Mouse (Mus musculus) G1E-ER4 (cell line): Measurements from ENCODE around the gene Cog5. TPM values are rescaled to one million over a fixed set of nuclear protein-coding genes. Genes with fewer than 3 reads are reported as not detected.

Source experiments
- GATA1 ChIP-seq: IDR thresholded peaks from one replicate; pipeline ENCODE4 v1.8.0; 2012; ENCODE audit warnings: low read length, inconsistent platforms
- polyA plus RNA-seq: library from polyadenylated mRNA; stranded (reverse); fragments of >175 nt; gene quantifications from 2 replicates; pipeline ENCODE4 v1.2.3, GENCODE M21; 2012

The Cog5 gene
- polyA plus RNA-seq, 1 experiment, result 1.7 TPM

- no peak for TF ChIP-seq GATA1
These were observed 238.1 kb downstream of the Cog5 start for GRCm38 (mm10) chr12:31892771-31893170.

GRCm38 (mm10) chr12:31895095-31895734 is 240.5 kb downstream of the Cog5 start:
- TF ChIP-seq GATA1, result no peak

- no peak for TF ChIP-seq GATA1
These were observed 241.2 kb downstream of the Cog5 start for GRCm38 (mm10) chr12:31895888-31896287.

- no peak for TF ChIP-seq GATA1
These were observed 241.6 kb downstream of the Cog5 start for GRCm38 (mm10) chr12:31896295-31896694.

- no peak for TF ChIP-seq GATA1
These were observed 242.3 kb downstream of the Cog5 start for GRCm38 (mm10) chr12:31896986-31897385.

- TF ChIP-seq GATA1, result no peak
These were observed 242.8 kb downstream of the Cog5 start for GRCm38 (mm10) chr12:31897456-31897855.

GRCm38 (mm10) chr12:31900391-31900914 is 245.8 kb downstream of the Cog5 start:
- no peak for TF ChIP-seq GATA1

GRCm38 (mm10) chr12:31905696-31906551 is 251.3 kb downstream of the Cog5 start:
- TF ChIP-seq GATA1, result no peak

GRCm38 (mm10) chr12:31907436-31907835 is 252.8 kb downstream of the Cog5 start:
- TF ChIP-seq GATA1, result no peak

GRCm38 (mm10) chr12:31912966-31913551 is 258.4 kb downstream of the Cog5 start:
- TF ChIP-seq GATA1, result no peak

GRCm38 (mm10) chr12:31913614-31914013 is 258.9 kb downstream of the Cog5 start:
- no peak for TF ChIP-seq GATA1

- TF ChIP-seq GATA1, result no peak
These were observed 262.0 kb downstream of the Cog5 start for GRCm38 (mm10) chr12:31916691-31917090.

- no peak for TF ChIP-seq GATA1
These were observed 262.6 kb downstream of the Cog5 start for GRCm38 (mm10) chr12:31917245-31917644.

- TF ChIP-seq GATA1, result no peak
These were observed 266.1 kb downstream of the Cog5 start for GRCm38 (mm10) chr12:31920464-31921405.

GRCm38 (mm10) chr12:31924135-31924534 is 269.5 kb downstream of the Cog5 start:
- no peak for TF ChIP-seq GATA1
